Mouse (Mus musculus): ENCODE results near the gene Ndel1.

GRCm38 (mm10) chr11:68911531-68912177 is 40.0 kb upstream of the Ndel1 start:
- no peak for TF ChIP-seq CTCF (IDR thresholded peaks at IDR 0.05; ENCODE audit: extremely low read depth, insufficient read depth, low read length)
- no peak for TF ChIP-seq POLR2A (IDR thresholded peaks at IDR 0.05; ENCODE audit: extremely low read depth, insufficient read depth, low read length)

All from cortical plate, adult 2 months (tissue).